Mouse (Mus musculus) C2C12 (cell line): ENCODE data around the gene Gyg. TPM values are rescaled to one million over a fixed set of nuclear protein-coding genes. Genes with fewer than 3 reads are reported as not detected.

Source experiments
- H3K27me3 ChIP-seq: one replicate; pipeline ENCODE4 v1.6.1; 2011; ENCODE audit not compliant: control insufficient read depth, insufficient read depth, insufficient read length
- H3K36me3 ChIP-seq: one replicate; pipeline ENCODE4 v1.6.1; 2011; ENCODE audit not compliant: control insufficient read depth, insufficient read depth
- H3K4me3 ChIP-seq: one replicate; pipeline ENCODE4 v1.5.1; 2011; ENCODE audit warnings: mild to moderate bottlenecking, control low read depth; ENCODE audit not compliant: poor library complexity, insufficient read depth, severe bottlenecking
- H3K79me2 ChIP-seq: one replicate; pipeline ENCODE4 v1.6.1; 2011; ENCODE audit not compliant: control insufficient read depth, insufficient read depth
- H3K79me3 ChIP-seq: one replicate; pipeline ENCODE4 v1.6.1; 2011; ENCODE audit warnings: low read depth, control low read depth
- H3ac ChIP-seq: one replicate; pipeline ENCODE3; 2011; ENCODE audit warnings: low read depth; ENCODE audit not compliant: control insufficient read depth, insufficient read length
- CEBPB ChIP-seq: IDR thresholded peaks from one replicate; pipeline ENCODE4 v1.6.1; 2011; ENCODE audit warnings: low read depth, mild to moderate bottlenecking, control low read depth, moderate library complexity
- CTCF ChIP-seq: IDR thresholded peaks from one replicate; pipeline ENCODE4 v1.5.1; 2011; ENCODE audit not compliant: control insufficient read depth, insufficient read depth, insufficient read length
- FOSL1 ChIP-seq: IDR thresholded peaks from one replicate; pipeline ENCODE4 v1.8.0; 2011; ENCODE audit warnings: mild to moderate bottlenecking, low read length; ENCODE audit not compliant: poor library complexity, insufficient read depth, severe bottlenecking
- MAX ChIP-seq: IDR thresholded peaks from one replicate; pipeline ENCODE4 v1.6.1; 2011; ENCODE audit warnings: mild to moderate bottlenecking, control low read depth
- MYOD1 ChIP-seq: IDR thresholded peaks from one replicate; pipeline ENCODE4 v1.6.1; 2011; ENCODE audit warnings: low read depth; ENCODE audit not compliant: control insufficient read depth, insufficient read length
- MYOG ChIP-seq: IDR thresholded peaks from one replicate; pipeline ENCODE4 v1.6.1; 2011; ENCODE audit not compliant: control insufficient read depth, insufficient read length; ENCODE audit errors: extremely low read depth
- USF1 ChIP-seq: IDR thresholded peaks from one replicate; pipeline ENCODE4 v1.6.1; 2011; ENCODE audit warnings: low read depth, mild to moderate bottlenecking, control low read depth, moderate library complexity
- polyA plus RNA-seq: library from polyadenylated mRNA; unstranded; fragments of >200 nt; fragmentation: generic; extraction: Trizol; gene quantifications from one replicate; pipeline ENCODE4 v1.2.1, GENCODE M21; 2012; ENCODE audit warnings: missing spikeins

Gene Gyg
- polyA plus RNA-seq, 1 experiment: 20.6 TPM

DNA sequence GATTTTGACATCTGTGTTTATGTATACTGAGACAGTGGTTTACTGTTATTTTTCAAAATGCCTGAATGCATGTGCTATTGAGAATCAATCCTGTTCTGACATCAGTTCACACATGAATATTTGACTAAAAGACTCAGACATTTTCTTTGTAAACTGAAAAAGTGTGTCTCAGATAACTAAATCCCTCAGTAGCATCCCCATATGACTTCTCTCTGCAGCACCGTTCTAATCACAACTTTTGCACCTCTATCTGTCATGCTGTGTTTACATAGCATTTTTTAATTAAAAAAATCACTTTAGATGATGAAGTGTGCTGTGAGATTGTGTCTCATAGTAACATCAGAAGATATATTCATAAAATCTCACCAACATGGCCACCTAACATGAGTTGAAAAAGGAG lies 12.4 kb upstream of the Gyg start:
- Histone ChIP-seq H3K4me3 (no peak overlapping the region), H3K79me3 (no peaks in the 10 kb centered on the region), H3K79me2 (no peaks in the 10 kb centered on the region), H3ac (no peak overlapping the region), H3K27me3 (peaks cover 3% of the 10 kb centered on the region), H3K36me3 (no peaks in the 10 kb centered on the region)
- TF ChIP-seq CTCF (no peak), MAX (no peak), MYOG (no peak), USF1 (no peak), MYOD1 (no peak), CEBPB (no peak), FOSL1 (no peak)

DNA sequence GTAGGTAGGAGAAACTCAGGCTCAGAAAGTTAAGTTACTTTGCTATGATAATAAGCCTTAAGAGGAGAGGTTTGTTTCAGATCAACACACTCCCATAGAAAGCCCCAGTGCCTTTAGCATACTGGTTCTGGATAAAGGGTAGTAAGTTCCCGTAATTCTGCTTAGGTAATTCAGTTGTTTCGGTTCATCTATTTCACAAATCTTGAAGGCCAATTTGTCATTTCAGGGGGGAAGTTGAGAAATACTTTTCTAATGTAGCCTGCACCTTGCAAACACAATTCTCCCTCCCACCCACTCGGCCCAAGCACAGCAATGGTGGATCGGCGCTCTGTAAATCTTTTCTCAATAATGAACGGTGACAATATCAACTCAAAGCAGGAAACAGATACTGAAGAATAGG lies 359 bp upstream of the Gyg start:
- no peaks in the 10 kb centered on the region for H3K79me2 ChIP-seq
- H3K4me3 ChIP-seq: no peak overlapping the region
- no peaks in the 10 kb centered on the region for H3K79me3 ChIP-seq
- no peaks in the 10 kb centered on the region for H3K27me3 ChIP-seq
- H3ac ChIP-seq: no peak overlapping the region
- H3K36me3 ChIP-seq: no peaks in the 10 kb centered on the region
- no peak for TF ChIP-seq CEBPB
- TF ChIP-seq MAX: no peak
- TF ChIP-seq FOSL1: no peak
- TF ChIP-seq MYOD1: no peak
- TF ChIP-seq USF1: no peak
- no peak for TF ChIP-seq CTCF
- TF ChIP-seq MYOG: no peak

DNA sequence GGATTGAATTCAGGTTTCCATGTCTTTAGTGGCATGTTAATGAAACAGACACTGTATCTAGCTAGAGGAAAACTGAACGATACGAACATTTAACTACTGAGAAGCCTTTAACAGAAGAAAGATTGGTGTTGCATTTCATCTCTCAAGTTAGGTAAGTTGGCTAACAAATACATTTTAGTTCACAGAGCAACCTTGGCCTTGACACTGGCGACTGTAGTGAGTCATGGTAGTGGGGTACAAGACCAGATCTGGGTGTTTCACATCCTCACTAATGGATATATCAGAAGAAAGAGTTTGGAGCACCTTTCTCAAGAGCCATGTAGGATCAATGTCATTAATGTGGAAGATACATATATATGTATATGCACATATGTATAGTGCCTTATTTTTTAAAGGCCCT lies 3.5 kb downstream of the Gyg start:
- Histone ChIP-seq H3K79me3 (no peaks in the 10 kb centered on the region), H3K4me3 (no peak overlapping the region), H3K36me3 (peaks cover 4% of the 10 kb centered on the region), H3ac (no peak overlapping the region), H3K27me3 (no peaks in the 10 kb centered on the region), H3K79me2 (no peaks in the 10 kb centered on the region)
- TF ChIP-seq CEBPB (no peak), MYOD1 (no peak), MYOG (no peak), FOSL1 (no peak), CTCF (no peak), MAX (no peak), USF1 (no peak)

DNA sequence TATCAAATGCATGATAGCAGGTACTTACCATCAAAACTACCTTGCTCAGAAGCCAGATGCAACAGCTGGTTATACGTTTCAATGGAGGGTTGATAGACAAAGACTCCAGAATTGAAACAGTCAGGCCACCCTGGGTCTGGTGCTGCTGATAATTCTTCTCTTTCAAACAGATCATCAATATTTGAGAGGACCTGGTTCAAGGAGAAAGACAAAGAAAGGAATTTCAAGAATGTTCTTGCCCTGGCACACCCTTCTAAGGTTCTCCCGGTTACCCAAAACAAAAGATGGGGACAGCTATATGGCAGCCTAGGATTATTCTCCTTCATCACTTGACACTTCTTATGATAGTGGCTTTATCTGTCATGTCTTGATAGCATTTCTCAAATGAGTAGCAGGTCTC lies 4.6 kb downstream of the Gyg start:
- TF ChIP-seq FOSL1 (no peak), MYOG (no peak), MYOD1 (no peak), MAX (no peak), USF1 (no peak), CTCF (no peak), CEBPB (no peak)
- H3K79me3 ChIP-seq: no peaks in the 10 kb centered on the region
- no peaks in the 10 kb centered on the region for H3K79me2 ChIP-seq
- no peak overlapping the region for H3ac ChIP-seq
- H3K27me3 ChIP-seq: no peaks in the 10 kb centered on the region
- H3K4me3 ChIP-seq: no peak overlapping the region
- H3K36me3 ChIP-seq: peaks cover 4% of the 10 kb centered on the region

DNA sequence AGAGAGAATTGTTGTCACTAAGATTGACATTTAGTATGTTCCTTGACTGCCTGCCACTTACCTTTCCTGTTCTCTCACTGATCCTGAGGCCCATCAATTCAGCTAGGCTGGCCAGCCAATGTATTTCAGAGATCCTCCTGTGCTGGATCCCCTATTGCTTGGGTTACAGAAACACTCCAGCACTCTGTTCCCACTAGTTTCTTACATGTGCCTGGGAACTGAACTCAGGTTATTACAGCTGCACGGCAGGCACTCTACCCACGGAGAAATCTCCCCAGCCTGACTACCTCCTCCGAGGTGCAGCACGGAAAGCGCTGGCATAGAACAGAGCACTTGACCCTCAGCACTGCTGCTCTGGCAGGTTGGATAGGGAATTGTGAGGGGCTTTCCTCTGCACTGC lies 7.5 kb downstream of the Gyg start:
- Histone ChIP-seq H3ac (no peak overlapping the region), H3K4me3 (no peak overlapping the region), H3K36me3 (peaks cover 4% of the 10 kb centered on the region), H3K79me3 (no peaks in the 10 kb centered on the region), H3K27me3 (no peaks in the 10 kb centered on the region), H3K79me2 (no peaks in the 10 kb centered on the region)
- TF ChIP-seq CTCF (no peak), MYOG (no peak), FOSL1 (no peak), MYOD1 (no peak), CEBPB (no peak), USF1 (no peak)

DNA sequence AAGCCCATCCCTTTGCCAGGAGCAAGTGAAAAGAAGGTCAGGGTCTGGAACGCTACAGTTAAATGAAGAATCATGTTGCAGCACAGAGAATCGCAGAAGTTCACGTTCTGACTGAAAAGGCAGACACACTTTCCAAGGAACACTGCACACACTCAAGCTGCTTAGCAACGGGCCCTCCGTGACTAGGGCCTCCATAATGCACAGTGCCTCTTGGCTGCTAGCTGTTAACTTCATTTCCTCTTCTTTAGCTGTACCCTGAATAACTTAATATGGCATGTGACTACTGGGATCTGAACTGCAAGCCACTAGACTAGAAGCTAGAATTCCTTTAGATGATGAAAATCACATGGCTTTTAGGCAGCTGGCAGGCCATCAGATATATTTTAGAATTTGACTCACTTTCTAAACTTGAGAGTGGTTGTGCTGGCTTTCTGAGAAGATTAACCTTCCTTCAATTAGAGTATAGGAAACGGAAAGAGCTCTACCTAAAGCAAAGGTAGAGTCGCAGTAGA lies 8.2 kb downstream of the Gyg start:
- H3K79me3 ChIP-seq: no peaks in the 10 kb centered on the region
- H3ac ChIP-seq: no peak overlapping the region
- TF ChIP-seq CTCF (no peak), FOSL1 (no peak), MAX (no peak), CEBPB (no peak), MYOG (no peak), MYOD1 (no peak), USF1 (no peak)
- no peaks in the 10 kb centered on the region for H3K27me3 ChIP-seq
- no peak overlapping the region for H3K4me3 ChIP-seq
- H3K79me2 ChIP-seq: no peaks in the 10 kb centered on the region
- peaks cover 4% of the 10 kb centered on the region for H3K36me3 ChIP-seq
